Mouse (Mus musculus) erythroblast, embryonic 14.5 days (primary cell): ENCODE measurements around the gene Lrrc3b.

ENCODE experiments used
- GATA1 ChIP-seq: IDR thresholded peaks from 2 replicates; pipeline ENCODE4 v1.6.1; 2012; ENCODE audit warnings: low read length, inconsistent platforms, mixed read lengths
- TAL1 ChIP-seq: IDR thresholded peaks from 3 replicates; pipeline ENCODE4 v1.6.1; 2012; ENCODE audit warnings: low read length, inconsistent platforms, mixed read lengths

- TF ChIP-seq TAL1 (no peak), GATA1 (no peak)
These were observed 53.8 kb downstream of the Lrrc3b start for GRCm38 (mm10) chr14:15384972-15385371.
